Mouse (Mus musculus) forebrain, embryonic 15.5 days (tissue): Measurements from ENCODE around the gene F5. TPM values are rescaled to one million over a fixed set of nuclear protein-coding genes. Genes with fewer than 3 reads are reported as not detected.

Source experiments
- polyA plus RNA-seq: library from polyadenylated mRNA; unstranded; fragments of >200 nt; fragmentation: Nextera tagmentation; extraction: Ambion mirVana; gene quantifications from 2 replicates; pipeline ENCODE4 v1.2.1, GENCODE M21; 2015

Gene F5
- polyA plus RNA-seq, 1 experiment from 2014 or later: 0.27 TPM

Other genes starting within 250 kb of the F5 start
- 17.7 and 17.9 TPM in 2 replicates for gene Scyl3, start 222.7 kb upstream of the F5 start, polyA plus RNA-seq
- gene BC055324, start 157.0 kb upstream of the F5 start, polyA plus RNA-seq: 10.9 and 12.0 TPM in 2 replicates
- 8.6 and 9.2 TPM in 2 replicates for gene Mettl18, start 156.9 kb upstream of the F5 start, polyA plus RNA-seq
- not detected in 2 replicates for gene Sele, start 103.6 kb upstream of the F5 start, polyA plus RNA-seq
- gene Sell, start 89.9 kb upstream of the F5 start, polyA plus RNA-seq: 0.23 and 0.24 TPM in 2 replicates
- gene Selp, start 36.6 kb upstream of the F5 start, polyA plus RNA-seq: not detected in 2 replicates
- 6.9 and 7.2 TPM in 2 replicates for gene Slc19a2, start 97.2 kb downstream of the F5 start, polyA plus RNA-seq
- 21.7 and 22.3 TPM in 2 replicates for gene Ccdc181, start 123.7 kb downstream of the F5 start, polyA plus RNA-seq
- gene Nme7, start 152.3 kb downstream of the F5 start, polyA plus RNA-seq: 41.6 and 42.4 TPM in 2 replicates
- gene Blzf1, start 155.7 kb downstream of the F5 start, polyA plus RNA-seq: 29.1 and 32.0 TPM in 2 replicates